Mouse (Mus musculus): ENCODE measurements around the gene Card6.

The Card6 gene

DNA sequence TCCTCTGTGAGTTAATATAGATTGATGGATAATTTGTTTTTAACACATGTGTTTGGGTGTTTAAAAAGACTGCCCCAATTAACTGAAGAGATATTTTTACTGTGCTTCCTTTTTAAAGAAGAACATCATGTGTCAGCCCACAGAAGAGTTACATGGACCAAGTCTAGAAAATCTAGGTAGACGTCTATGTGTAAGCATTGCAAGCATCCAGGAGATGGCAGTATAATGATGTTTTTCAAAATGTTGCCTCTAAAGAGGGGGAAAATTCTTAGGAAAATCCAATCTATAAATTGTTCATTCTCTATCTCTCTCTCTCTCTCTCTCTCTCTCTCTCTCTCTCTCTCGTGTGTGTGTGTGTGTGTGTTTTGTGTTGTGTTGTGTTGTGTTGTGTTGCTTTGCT lies 22.2 kb downstream of the Card6 start:
- no peak for DNase-seq (ENCODE audit: low spot score)

DNA sequence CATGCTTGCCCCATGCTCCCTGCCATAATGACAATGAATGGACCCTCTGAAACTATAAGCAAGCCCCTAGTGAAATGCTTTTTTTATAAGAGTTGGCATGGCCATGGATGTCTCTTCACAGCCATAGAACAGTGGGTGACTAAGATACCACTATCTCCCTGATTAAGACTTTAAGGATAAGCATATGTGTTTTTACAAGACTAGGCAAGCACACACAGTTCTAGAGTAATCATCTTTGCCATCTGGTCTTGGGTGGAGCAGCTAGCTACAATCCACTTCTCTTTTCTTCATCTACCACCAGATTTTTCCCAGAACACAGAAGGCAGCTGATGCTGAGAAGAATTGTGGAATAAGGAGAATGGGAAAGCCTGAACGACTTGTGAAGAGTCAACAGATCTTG lies 27.1 kb downstream of the Card6 start:
- no peak for DNase-seq (ENCODE audit: low spot score)

DNA sequence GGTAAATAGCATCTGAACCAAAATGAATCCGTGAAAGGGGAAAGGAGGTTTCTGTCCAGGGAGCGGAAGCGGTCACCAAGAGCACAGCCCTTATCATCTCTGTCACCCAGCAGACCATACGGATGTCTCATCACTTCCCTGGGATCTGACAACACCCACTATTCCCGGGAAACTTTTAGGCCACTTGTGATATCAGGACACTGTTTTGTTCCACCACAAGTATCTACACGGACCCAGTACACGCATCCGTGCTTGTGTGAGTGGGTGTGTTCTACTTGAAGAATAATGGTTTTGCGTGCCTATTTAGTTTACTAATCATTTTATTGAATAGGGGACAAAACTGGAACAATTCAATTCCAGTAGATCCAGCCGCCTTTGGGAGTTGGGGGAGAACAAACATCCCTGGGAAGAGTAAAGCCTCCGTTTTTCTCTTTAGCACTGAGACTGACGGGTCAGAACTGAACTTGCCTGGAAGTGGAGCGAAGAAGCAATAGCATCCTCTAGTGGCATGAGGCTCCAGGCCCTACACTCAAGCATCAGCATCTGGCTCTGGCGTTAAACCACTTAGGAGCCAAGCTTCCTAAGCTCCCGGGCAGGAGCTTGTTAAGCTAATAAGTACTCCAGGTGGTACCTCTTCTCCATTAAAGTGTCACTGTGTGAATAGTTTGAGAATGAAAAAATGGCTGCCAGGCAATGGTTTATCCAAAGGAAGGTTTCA lies 39.4 kb downstream of the Card6 start:
- no peak for DNase-seq (ENCODE audit: low spot score)

DNA sequence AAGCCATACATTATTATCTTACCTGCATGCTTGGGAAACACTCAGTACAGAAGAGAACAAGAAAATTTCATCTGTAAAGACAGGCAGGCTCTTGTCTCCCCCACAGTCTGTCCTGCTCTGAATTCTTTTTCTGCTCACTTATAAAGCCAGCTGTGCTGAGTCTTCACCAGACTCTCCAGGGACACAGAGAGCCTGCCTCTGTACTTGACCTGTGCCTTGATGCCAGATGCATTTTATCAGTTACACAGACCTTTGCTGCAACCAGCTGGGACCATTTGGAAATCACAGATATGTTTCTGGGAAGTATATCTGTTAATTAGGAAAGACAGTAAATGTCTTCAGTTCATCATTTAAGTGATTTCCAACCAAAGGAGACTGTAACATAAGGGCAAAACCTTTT lies 44.7 kb downstream of the Card6 start, which contains the start of gene C7:
C7 (minus strand) TSS at position 106 of the 400 bp plus-strand sequence.
- no peak for DNase-seq (ENCODE audit: low spot score)
